Mouse (Mus musculus) midbrain, embryonic 11.5 days (tissue): ENCODE measurements around the gene Dvl1. TPM values are rescaled to one million over a fixed set of nuclear protein-coding genes. Genes with fewer than 3 reads are reported as not detected.

ENCODE experiments used
- ATAC-seq: fragments of 200-750 bp; cut with Nextera tagmentation; 2 replicates; pipeline ENCODE4 v1.8.0; 2017; ENCODE audit warnings: moderate TSS enrichment, moderate library complexity; ENCODE audit not compliant: low FRiP score
- DNase-seq: peaks from one replicate; pipeline ENCODE4 v3.0.0; 2015; ENCODE audit warnings: low spot score; ENCODE audit errors: missing footprints
- H3K27ac ChIP-seq: fragments of 300-500 bp; sonication (generic); 2 replicates; pipeline ENCODE4 v1.5.1; 2014; ENCODE audit warnings: low read depth, low read length
- H3K27me3 ChIP-seq: fragments of 300-500 bp; sonication (generic); 2 replicates; pipeline ENCODE4 v1.6.1; 2014; ENCODE audit warnings: mild to moderate bottlenecking, low read length, moderate library complexity, mixed read lengths; ENCODE audit not compliant: control insufficient read depth, insufficient read depth
- H3K36me3 ChIP-seq: fragments of 300-500 bp; sonication (generic); 2 replicates; pipeline ENCODE4 v1.6.1; 2014; ENCODE audit warnings: mild to moderate bottlenecking, low read length, moderate library complexity, mixed read lengths; ENCODE audit not compliant: control insufficient read depth, insufficient read depth
- H3K4me1 ChIP-seq: fragments of 300-500 bp; sonication (generic); 2 replicates; pipeline ENCODE4 v1.6.1; 2014; ENCODE audit warnings: low read length; ENCODE audit not compliant: control insufficient read depth, insufficient read depth
- H3K4me2 ChIP-seq: fragments of 300-500 bp; sonication (generic); 2 replicates; pipeline ENCODE4 v1.6.1; 2014; ENCODE audit warnings: mild to moderate bottlenecking, moderate library complexity
- H3K4me3 ChIP-seq: fragments of 300-500 bp; sonication (generic); 2 replicates; pipeline ENCODE4 v1.5.1; 2014; ENCODE audit warnings: low read depth, low read length
- H3K9ac ChIP-seq: fragments of 300-500 bp; sonication (generic); 2 replicates; pipeline ENCODE4 v1.6.1; 2014; ENCODE audit warnings: low read length
- H3K9me3 ChIP-seq: fragments of 300-500 bp; sonication (generic); 2 replicates; pipeline ENCODE4 v1.6.1; 2016; ENCODE audit warnings: low read length; ENCODE audit not compliant: control insufficient read depth
- WGBS: fragments of 180-500 bp; shearing (Covaris S2); extraction: QIAGEN DNeasy Blood & Tissue Kit; methylation state at CpG from one replicate; pipeline ENCODE4 v1.1.7; 2014; 5-methylcytosine and 5-hydroxymethylcytosine counted together
- polyA plus RNA-seq: library from polyadenylated mRNA; unstranded; fragments of >200 nt; fragmentation: Nextera tagmentation; extraction: Ambion mirVana; gene quantifications from 2 replicates; pipeline ENCODE4 v1.2.1, GENCODE M21; 2014

Gene Dvl1
- polyA plus RNA-seq, 1 experiment from 2014 or later, result 10.7 TPM

DNA sequence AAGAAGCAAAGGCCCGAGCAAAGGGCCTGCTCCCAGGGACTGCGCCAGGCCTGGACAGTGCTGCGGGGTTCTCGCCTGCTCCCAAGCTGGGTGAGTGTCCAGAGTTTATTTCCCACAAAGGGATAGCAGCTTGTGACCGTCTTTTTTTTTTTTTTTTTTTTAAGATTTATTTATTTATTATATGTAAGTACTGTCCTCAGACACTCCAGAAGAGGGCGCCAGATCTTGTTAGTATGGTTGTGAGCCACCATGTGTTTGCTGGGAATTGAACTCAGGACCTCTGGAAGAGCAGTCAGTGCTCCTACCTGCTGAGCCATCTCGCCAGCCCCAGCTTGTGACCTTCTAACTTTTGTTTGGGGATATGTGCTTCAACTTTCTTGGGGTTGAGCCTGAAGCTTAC, 26.2 kb upstream of the Dvl1 start:
- whole genome bisulfite sequencing, result 90% methylated on average over 7 of the region's 7 CpGs
- H3K4me2 ChIP-seq, result no peak overlapping the region
- no peaks in the 10 kb centered on the region for H3K27me3 ChIP-seq
- DNase-seq, result no peak
- no peak for ATAC-seq
- no peak overlapping the region for H3K4me3 ChIP-seq
- H3K36me3 ChIP-seq, result peaks cover 55% of the 10 kb centered on the region
- no peaks in the 10 kb centered on the region for H3K4me1 ChIP-seq
- no peak overlapping the region for H3K9ac ChIP-seq
- H3K9me3 ChIP-seq, result no peaks in the 10 kb centered on the region
- H3K27ac ChIP-seq, result no peak overlapping the region

DNA sequence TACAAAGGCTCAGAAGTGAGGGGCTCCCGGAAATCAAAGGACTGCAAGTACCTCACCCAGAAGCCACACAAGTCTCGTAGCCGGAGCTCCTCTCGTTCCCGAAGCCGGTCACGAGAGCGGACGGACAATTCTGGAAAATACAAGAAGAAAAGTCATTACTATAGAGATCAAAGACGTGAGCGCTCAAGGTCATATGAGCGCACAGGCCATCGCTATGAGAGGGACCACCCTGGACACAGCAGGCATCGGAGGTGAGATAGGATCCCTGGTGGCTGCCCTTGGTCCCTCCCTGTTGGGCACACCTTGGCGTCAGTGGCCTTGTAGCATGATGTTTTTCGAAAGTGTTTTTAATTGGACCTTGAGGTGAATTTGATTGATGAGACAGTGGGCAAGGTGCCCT, 23.8 kb upstream of the Dvl1 start:
- H3K27me3 ChIP-seq, result no peaks in the 10 kb centered on the region
- DNase-seq (no peak), ATAC-seq (no peak)
- no peak overlapping the region for H3K9ac ChIP-seq
- H3K36me3 ChIP-seq, result peaks cover 48% of the 10 kb centered on the region
- H3K4me1 ChIP-seq, result no peaks in the 10 kb centered on the region
- 97% methylated on average over 16 of the region's 16 CpGs for WGBS
- H3K9me3 ChIP-seq, result no peaks in the 10 kb centered on the region
- no peak overlapping the region for H3K4me3 ChIP-seq
- H3K4me2 ChIP-seq, result no peak overlapping the region
- no peak overlapping the region for H3K27ac ChIP-seq

DNA sequence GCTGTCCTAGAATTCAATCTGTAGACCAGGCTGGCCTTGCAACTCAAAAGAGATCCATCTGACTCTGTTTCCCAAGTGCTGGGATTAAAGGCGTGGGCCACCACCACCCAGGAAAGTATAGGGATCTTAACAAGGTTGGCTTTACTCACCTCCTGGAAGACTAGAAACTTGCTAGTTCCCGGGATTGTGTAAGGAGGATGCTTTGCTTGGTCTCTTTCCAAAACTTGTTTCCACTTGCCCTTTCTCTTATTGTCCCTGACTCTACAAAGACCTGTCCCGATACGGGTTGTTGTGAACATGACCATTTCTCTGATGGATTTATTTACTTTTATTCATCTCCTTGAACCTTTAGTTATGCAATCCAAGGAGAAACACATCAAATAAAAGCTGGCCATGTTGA, 17.3 kb upstream of the Dvl1 start:
- H3K36me3 ChIP-seq, result peaks cover 8% of the 10 kb centered on the region
- DNase-seq, result no peak
- no peak overlapping the region for H3K4me2 ChIP-seq
- no peak overlapping the region for H3K27ac ChIP-seq
- no peak overlapping the region for H3K9ac ChIP-seq
- 94% methylated on average over 4 of the region's 4 CpGs for WGBS
- H3K9me3 ChIP-seq, result no peaks in the 10 kb centered on the region
- H3K27me3 ChIP-seq, result no peaks in the 10 kb centered on the region
- no peak for ATAC-seq
- no peak overlapping the region for H3K4me3 ChIP-seq
- peaks cover 8% of the 10 kb centered on the region for H3K4me1 ChIP-seq

DNA sequence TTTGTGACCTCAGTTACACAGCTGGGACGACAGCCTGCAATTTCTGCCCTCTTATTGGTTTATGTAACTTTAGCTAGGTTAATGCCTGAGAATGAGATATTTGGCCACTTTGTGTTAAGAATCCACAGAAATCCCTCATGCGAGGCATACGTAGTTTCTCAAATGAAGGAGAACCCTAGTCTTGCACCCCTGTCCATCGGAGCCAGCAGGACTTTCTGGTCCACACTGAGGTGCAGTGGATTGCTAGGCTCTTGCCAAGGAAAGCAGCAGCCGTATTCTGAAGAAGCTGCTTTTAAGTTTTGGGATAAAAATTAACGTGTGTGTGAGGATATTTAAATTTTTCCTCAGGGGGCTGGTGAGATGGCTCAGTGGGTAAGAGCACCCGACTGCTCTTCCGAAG, 16.6 kb upstream of the Dvl1 start:
- H3K4me3 ChIP-seq, result peak overlapping the region; percentile 87; the same call in 1 of the 2 replicates
- H3K4me1 ChIP-seq, result peaks cover 8% of the 10 kb centered on the region
- H3K4me2 ChIP-seq, result peak overlapping the region; percentile 96; the same call in 1 of the 2 replicates
- DNase-seq (no peak), ATAC-seq (no peak)
- peaks cover 7% of the 10 kb centered on the region for H3K36me3 ChIP-seq
- 63% methylated on average over 8 of the region's 8 CpGs for WGBS
- H3K27me3 ChIP-seq, result no peaks in the 10 kb centered on the region
- no peaks in the 10 kb centered on the region for H3K9me3 ChIP-seq
- no peak overlapping the region for H3K27ac ChIP-seq
- no peak overlapping the region for H3K9ac ChIP-seq

DNA sequence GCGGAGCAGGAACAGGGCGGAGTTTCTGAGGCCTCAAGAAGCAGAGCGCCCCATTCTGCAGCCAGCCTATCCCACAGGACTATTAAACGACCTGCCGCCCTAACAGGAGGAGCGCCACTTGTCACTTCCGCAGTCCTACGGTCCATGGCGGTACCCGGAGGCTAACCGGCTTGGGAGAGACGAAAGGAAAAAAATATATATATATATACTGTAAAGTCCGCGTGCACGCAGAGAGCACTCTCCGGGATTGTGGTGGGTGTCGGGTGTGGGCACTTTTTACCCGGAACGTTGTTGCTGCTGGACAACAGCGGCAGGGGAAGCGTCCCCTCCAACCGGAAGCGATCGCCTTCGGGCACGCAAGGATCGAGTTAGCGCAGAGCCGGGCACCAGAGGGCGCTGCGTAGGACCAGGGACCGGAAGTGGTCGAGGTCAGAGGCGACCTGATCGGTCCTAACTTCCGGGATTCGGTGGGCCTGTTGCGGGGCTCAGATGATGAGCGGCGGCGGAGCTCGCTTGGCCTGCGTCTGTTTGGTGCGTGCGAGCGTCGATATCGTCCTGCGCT, 15.9 kb upstream of the Dvl1 start, which contains the start of gene Aurkaip1:
Gene Aurkaip1, plus strand, starts transcription at position 68 of the 562 bp plus-strand sequence.
- peaks cover 7% of the 10 kb centered on the region; the same call in 1 of the 2 replicates for H3K36me3 ChIP-seq
- WGBS, result under 1% methylated on average over 49 of the region's 49 CpGs
- peak within 1 kb of the TSS; percentile 90 for H3K9ac ChIP-seq
- H3K27ac ChIP-seq, result peak within 1 kb of the TSS; percentile 80
- H3K27me3 ChIP-seq, result no peaks in the 10 kb centered on the region
- peak within 1 kb of the TSS; percentile 87 for H3K4me3 ChIP-seq
- H3K4me1 ChIP-seq, result peaks cover 8% of the 10 kb centered on the region
- DNase-seq, result peak; percentile 100
- H3K4me2 ChIP-seq, result peak within 1 kb of the TSS; percentile 96
- peak; percentile 95 for ATAC-seq
- H3K9me3 ChIP-seq, result no peaks in the 10 kb centered on the region

DNA sequence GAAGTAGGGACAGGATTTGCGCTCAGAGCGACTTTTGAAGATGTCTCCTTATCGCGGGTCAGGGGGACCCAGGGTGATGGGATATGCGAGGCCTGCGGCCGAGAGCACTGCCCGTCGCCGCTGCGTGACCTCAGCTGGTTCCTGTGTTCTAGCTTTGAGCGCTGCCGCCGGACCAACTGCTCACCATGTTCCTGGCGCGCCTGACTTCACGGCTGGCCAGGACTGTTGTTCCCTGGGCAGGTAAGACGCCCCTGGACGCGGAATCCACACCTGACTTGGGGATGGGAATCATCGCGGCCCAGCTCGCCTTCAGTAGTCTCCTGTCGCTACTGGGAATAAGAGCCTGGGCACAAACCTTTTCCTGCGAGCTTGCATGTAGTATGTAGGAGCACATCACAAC, 15.4 kb upstream of the Dvl1 start:
- Histone ChIP-seq H3K9ac (peak overlapping the region; percentile 90), H3K4me3 (peak overlapping the region; percentile 87), H3K4me1 (peaks cover 8% of the 10 kb centered on the region), H3K27ac (peak overlapping the region; percentile 58; the same call in 1 of the 2 replicates), H3K9me3 (no peaks in the 10 kb centered on the region), H3K27me3 (no peaks in the 10 kb centered on the region), H3K4me2 (peak overlapping the region; percentile 96), H3K36me3 (peaks cover 7% of the 10 kb centered on the region; the same call in 1 of the 2 replicates)
- WGBS, result 2% methylated on average over 25 of the region's 25 CpGs
- ATAC-seq (no peak; the same call in 1 of the 2 replicates), DNase-seq (no peak)

DNA sequence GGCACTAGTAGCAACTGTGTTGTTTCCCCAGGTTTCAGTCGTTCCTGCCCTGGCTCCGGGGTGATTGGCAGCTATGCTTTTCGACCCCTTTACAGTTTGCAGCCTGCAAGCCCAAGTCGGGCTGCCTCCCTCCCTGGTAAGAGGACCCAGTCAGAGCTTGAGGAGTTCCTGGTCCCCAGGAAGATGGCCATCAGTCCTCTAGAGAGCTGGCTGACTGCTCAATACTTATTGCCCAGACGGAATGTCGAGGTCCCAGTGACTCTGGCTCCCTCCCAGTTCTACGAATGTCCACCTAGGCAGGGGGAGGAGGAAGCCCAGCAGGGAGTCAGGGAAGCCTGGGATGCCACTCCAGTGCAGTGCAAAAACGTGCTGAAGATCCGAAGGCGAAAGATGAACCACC, 14.9 kb upstream of the Dvl1 start:
- peaks cover 7% of the 10 kb centered on the region; the same call in 1 of the 2 replicates for H3K36me3 ChIP-seq
- H3K9ac ChIP-seq, result peak overlapping the region; percentile 90
- H3K27me3 ChIP-seq, result no peaks in the 10 kb centered on the region
- H3K9me3 ChIP-seq, result no peaks in the 10 kb centered on the region
- H3K4me1 ChIP-seq, result peaks cover 8% of the 10 kb centered on the region
- H3K4me2 ChIP-seq, result peak overlapping the region; percentile 96
- peak overlapping the region; percentile 87 for H3K4me3 ChIP-seq
- ATAC-seq (no peak), DNase-seq (no peak)
- 55% methylated on average over 10 of the region's 10 CpGs for WGBS
- H3K27ac ChIP-seq, result no peak overlapping the region

DNA sequence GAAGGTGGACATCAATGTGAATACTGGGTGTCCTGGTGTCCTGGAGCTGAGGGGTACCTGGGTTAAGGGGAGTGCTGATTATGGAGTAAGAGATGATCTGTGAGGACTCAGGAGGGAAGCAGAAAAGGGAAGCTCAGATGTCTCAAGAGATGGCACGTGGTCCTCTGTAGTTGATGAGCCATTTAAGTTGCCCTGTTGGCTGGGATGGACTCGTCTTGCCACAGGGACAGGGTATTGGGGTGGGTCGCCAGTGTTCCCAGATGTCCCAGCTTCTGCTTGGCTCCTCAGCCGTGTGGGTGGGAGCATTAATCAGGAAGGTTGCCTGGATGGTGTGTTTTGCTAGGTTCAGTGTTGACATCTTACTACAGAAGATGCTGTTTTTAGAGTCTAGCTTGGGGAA, 14.0 kb upstream of the Dvl1 start:
- Histone ChIP-seq H3K4me1 (peaks cover 8% of the 10 kb centered on the region), H3K9me3 (no peaks in the 10 kb centered on the region), H3K4me2 (no peak overlapping the region), H3K9ac (no peak overlapping the region), H3K27ac (no peak overlapping the region), H3K4me3 (no peak overlapping the region), H3K27me3 (no peaks in the 10 kb centered on the region), H3K36me3 (peaks cover 3% of the 10 kb centered on the region; the same call in 1 of the 2 replicates)
- DNase-seq, result no peak
- 86% methylated on average over 4 of the region's 4 CpGs for WGBS
- no peak for ATAC-seq

DNA sequence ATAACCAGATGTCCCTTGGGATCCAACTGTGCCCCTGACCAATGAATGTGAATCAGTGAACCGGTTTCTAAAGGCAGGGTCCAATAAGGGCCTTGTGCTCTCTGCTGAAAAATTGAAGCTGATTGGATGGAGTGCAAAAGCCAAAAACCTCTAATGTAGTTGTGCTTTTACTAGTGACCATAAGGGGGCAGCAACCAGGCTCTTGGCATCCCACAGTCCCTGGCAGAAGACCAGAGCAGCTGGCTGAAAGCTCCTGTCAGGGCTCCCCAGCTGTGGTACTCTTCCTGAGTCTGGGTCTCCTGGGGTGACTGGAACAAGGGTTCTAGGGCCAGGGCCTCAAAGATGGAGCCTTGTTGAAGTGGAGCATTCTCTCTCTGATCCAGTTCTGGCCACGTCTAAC, 13.4 kb upstream of the Dvl1 start:
- H3K9ac ChIP-seq, result no peak overlapping the region
- peaks cover 8% of the 10 kb centered on the region for H3K4me1 ChIP-seq
- 47% methylated on average over 2 of the region's 2 CpGs for WGBS
- no peak overlapping the region for H3K4me2 ChIP-seq
- H3K4me3 ChIP-seq, result no peak overlapping the region
- no peaks in the 10 kb centered on the region for H3K9me3 ChIP-seq
- no peak overlapping the region for H3K27ac ChIP-seq
- H3K27me3 ChIP-seq, result no peaks in the 10 kb centered on the region
- ATAC-seq, result peak; percentile 20; the same call in 1 of the 2 replicates
- peak; percentile 93 for DNase-seq
- H3K36me3 ChIP-seq, result peaks cover 3% of the 10 kb centered on the region; the same call in 1 of the 2 replicates
